Mouse (Mus musculus): ENCODE data around the gene Slc38a8.

GRCm38 (mm10) chr8:119511722-119512121 is 10.2 kb upstream of the Slc38a8 start:
- no peak for TF ChIP-seq CTCF (IDR thresholded peaks at IDR 0.05)
- TF ChIP-seq EP300 (IDR thresholded peaks at IDR 0.05), result no peak
